Mouse (Mus musculus) embryonic fibroblast, embryonic 13.5 days (primary cell): ENCODE measurements around the gene Cyp27b1.

Experiments used
- CTCF ChIP-seq: IDR thresholded peaks from 2 replicates; pipeline ENCODE4 v1.5.1; 2011; ENCODE audit warnings: mild to moderate bottlenecking, control low read depth, low read length, moderate library complexity, borderline replicate concordance; ENCODE audit not compliant: insufficient read depth
- POLR2A ChIP-seq: IDR thresholded peaks from 2 replicates; pipeline ENCODE4 v1.6.1; 2011; ENCODE audit warnings: low read depth, mild to moderate bottlenecking, control low read depth, low read length, moderate library complexity

GRCm38 (mm10) chr10:127058161-127058560 is 10.1 kb downstream of the Cyp27b1 start:
- peak; percentile 98 for TF ChIP-seq CTCF
- TF ChIP-seq POLR2A: no peak
